Mouse (Mus musculus) ES-E14 (cell line): Measurements from ENCODE around the gene Megf11. TPM values are rescaled to one million over a fixed set of nuclear protein-coding genes. Genes with fewer than 3 reads are reported as not detected.

Experiments used
- DNase-seq: peaks from one replicate; pipeline ENCODE4 v3.0.0-alpha.2; 2013; ENCODE audit warnings: low read depth, low spot score
- H3K27ac ChIP-seq: 2 replicates; pipeline ENCODE4 v1.5.1; 2012; ENCODE audit warnings: low read depth, mild to moderate bottlenecking, low read length, moderate library complexity, mixed read lengths; ENCODE audit not compliant: poor library complexity, insufficient read depth, severe bottlenecking
- H3K36me3 ChIP-seq: 2 replicates; pipeline ENCODE4 v1.6.1; 2012; ENCODE audit warnings: mild to moderate bottlenecking, low read length, moderate library complexity, mixed read lengths; ENCODE audit not compliant: control insufficient read depth, poor library complexity, insufficient read depth, severe bottlenecking
- H3K4me1 ChIP-seq, 2 experiments: fragments of 150-350 bp in 1 of 2; sonication (generic) in 1 of 2; 2 replicates each; pipeline ENCODE4 v1.6.1; 2012; ENCODE audit warnings: low read length in 2 of 2, mild to moderate bottlenecking in 1 of 2, mixed read lengths in 1 of 2; ENCODE audit not compliant: control insufficient read depth in 2 of 2, insufficient read depth in 2 of 2, poor library complexity in 1 of 2
- H3K4me3 ChIP-seq, 2 experiments: fragments of 150-350 bp in 1 of 2; sonication (generic) in 1 of 2; 2 replicates each; pipeline ENCODE4 v1.5.1; 2012; ENCODE audit warnings: low read length in 2 of 2, low read depth in 1 of 2, mild to moderate bottlenecking in 1 of 2, mixed read lengths in 1 of 2; ENCODE audit not compliant: insufficient read depth in 1 of 2, poor library complexity in 1 of 2, severe bottlenecking in 1 of 2
- H3K9ac ChIP-seq: 2 replicates; pipeline ENCODE4 v1.6.1; 2012; ENCODE audit warnings: low read depth, mild to moderate bottlenecking, low read length, mixed read lengths; ENCODE audit not compliant: poor library complexity, insufficient read depth, severe bottlenecking
- H3K9me3 ChIP-seq: fragments of 150-350 bp; sonication (generic); 2 replicates; pipeline ENCODE4 v1.6.1; 2012; ENCODE audit warnings: low read depth, mild to moderate bottlenecking, low read length; ENCODE audit not compliant: control insufficient read depth, insufficient read depth
- CHD2 ChIP-seq: IDR thresholded peaks from 2 replicates; pipeline ENCODE4 v1.6.1; 2014; ENCODE audit warnings: mild to moderate bottlenecking, low read depth, low read length, inconsistent platforms
- HCFC1 ChIP-seq: IDR thresholded peaks from 2 replicates; pipeline ENCODE4 v1.6.1; 2012; ENCODE audit warnings: low read length, inconsistent platforms, borderline replicate concordance; ENCODE audit not compliant: insufficient read depth
- MAFK ChIP-seq: IDR thresholded peaks from 2 replicates; pipeline ENCODE4 v1.6.1; 2014; ENCODE audit warnings: mild to moderate bottlenecking, low read depth, low read length, inconsistent platforms; ENCODE audit not compliant: insufficient read depth
- ZC3H11A ChIP-seq: IDR thresholded peaks from 2 replicates; pipeline ENCODE4 v1.6.1; 2012; ENCODE audit warnings: low read depth, mild to moderate bottlenecking, inconsistent platforms, low read length, borderline replicate concordance
- ZNF384 ChIP-seq: IDR thresholded peaks from 2 replicates; pipeline ENCODE4 v1.6.1; 2012; ENCODE audit warnings: low read depth, low read length, inconsistent platforms
- in situ Hi-C, 2 experiments: fragments of 600-800 bp; cut with MboI; formaldehyde crosslinking; loops; one replicate each; pipeline ENCODE4 v1.15.1; 2025; ENCODE audit warnings: low sequenced_read_pairs in 2 of 2, inconsistent platforms in 1 of 2; ENCODE audit not compliant: unreplicated experiment in 2 of 2
- total RNA-seq: library from RNA; depleted of rRNA; stranded (reverse); fragments of 300-350 nt; gene quantifications from 2 replicates; pipeline ENCODE4 v1.2.3, GENCODE M21; 2012

Megf11 gene
- total RNA-seq, 1 experiment, result 7.5 TPM

GRCm38 (mm10) chr9:64687122-64688014 lies 301.9 kb downstream of the Megf11 start:
- H3K4me3 ChIP-seq, result no peak overlapping the region
- TF ChIP-seq ZNF384 (no peak), ZC3H11A (no peak), HCFC1 (no peak), CHD2 (no peak), MAFK (no peak)
- H3K9ac ChIP-seq, result no peak overlapping the region
- in situ Hi-C loops, result no loop called here
- peaks cover 0 to 2% of the 10 kb centered on the region in 2 experiments; a peak in 1 of 4 replicates for H3K4me1 ChIP-seq
- H3K36me3 ChIP-seq, result no peaks in the 10 kb centered on the region
- no peak overlapping the region for H3K27ac ChIP-seq
- H3K9me3 ChIP-seq, result no peaks in the 10 kb centered on the region
- DNase-seq, result no peak

GRCm38 (mm10) chr9:64688015-64688394 lies 302.6 kb downstream of the Megf11 start:
- Histone ChIP-seq H3K4me3 (no peak overlapping the region), H3K9me3 (no peaks in the 10 kb centered on the region), H3K9ac (no peak overlapping the region), H3K36me3 (no peaks in the 10 kb centered on the region), H3K27ac (no peak overlapping the region), H3K4me1 (peaks cover 0 to 2% of the 10 kb centered on the region in 2 experiments; a peak in 1 of 4 replicates)
- no peak for TF ChIP-seq HCFC1
- TF ChIP-seq ZC3H11A, result no peak
- in situ Hi-C loops, result no loop called here
- DNase-seq, result no peak

- no peaks in the 10 kb centered on the region for H3K4me1 ChIP-seq
- H3K9me3 ChIP-seq, result no peaks in the 10 kb centered on the region
- H3K9ac ChIP-seq, result no peak overlapping the region
- no peak overlapping the region for H3K27ac ChIP-seq
- TF ChIP-seq HCFC1 (no peak), ZC3H11A (no peak), CHD2 (no peak), ZNF384 (no peak), MAFK (no peak)
- in situ Hi-C loops, result no loop called here
- DNase-seq, result no peak
- H3K4me3 ChIP-seq, result no peak overlapping the region
- H3K36me3 ChIP-seq, result peaks cover 9% of the 10 kb centered on the region; the same call in 1 of the 2 replicates
These were observed 305.3 kb downstream of the Megf11 start for GRCm38 (mm10) chr9:64690771-64691170.

GRCm38 (mm10) chr9:64691176-64691575 lies 305.8 kb downstream of the Megf11 start:
- DNase-seq, result no peak
- no peak overlapping the region for H3K9ac ChIP-seq
- H3K27ac ChIP-seq, result no peak overlapping the region
- H3K4me1 ChIP-seq, result no peaks in the 10 kb centered on the region
- no peaks in the 10 kb centered on the region for H3K9me3 ChIP-seq
- in situ Hi-C loops, result no loop called here
- no peak overlapping the region for H3K4me3 ChIP-seq
- TF ChIP-seq HCFC1, result no peak
- TF ChIP-seq ZC3H11A, result peak; percentile 87
- no peak for TF ChIP-seq ZNF384
- TF ChIP-seq CHD2, result no peak
- peaks cover 9% of the 10 kb centered on the region; the same call in 1 of the 2 replicates for H3K36me3 ChIP-seq
